Mouse (Mus musculus) bone marrow, adult 2 months (tissue): Measurements from ENCODE around the gene Gm26661. TPM values are rescaled to one million over a fixed set of nuclear protein-coding genes. Genes with fewer than 3 reads are reported as not detected.
A peak's percentile ranks its signal among the peaks of the same experiment; 100 is the strongest.

ENCODE experiments used
- H3K27ac ChIP-seq: fragments of 200-500 bp; 2 replicates; pipeline ENCODE4 v1.5.1; 2012; ENCODE audit warnings: low read depth, mild to moderate bottlenecking, control low read depth, inconsistent platforms, low read length; ENCODE audit not compliant: control insufficient read depth, poor library complexity, insufficient read depth
- H3K4me1 ChIP-seq: fragments of 200-500 bp; 2 replicates; pipeline ENCODE4 v1.6.1; 2011; ENCODE audit warnings: low read length; ENCODE audit not compliant: control insufficient read depth, insufficient read depth
- H3K4me3 ChIP-seq: fragments of 200-500 bp; replicated peaks from 2 replicates; pipeline ENCODE3; 2011; ENCODE audit warnings: mild to moderate bottlenecking, low read depth, low read length, control low read depth; ENCODE audit not compliant: control insufficient read depth
- CTCF ChIP-seq: fragments of 200-500 bp; IDR thresholded peaks from 2 replicates; pipeline ENCODE4 v1.5.1; 2011; ENCODE audit warnings: low read length, control low read depth; ENCODE audit not compliant: control insufficient read depth, insufficient read depth
- POLR2A ChIP-seq: fragments of 200-500 bp; IDR thresholded peaks from 2 replicates; pipeline ENCODE4 v1.6.1; 2011; ENCODE audit warnings: low read depth, mild to moderate bottlenecking, control low read depth, low read length, borderline replicate concordance; ENCODE audit not compliant: control insufficient read depth
- WGBS: fragments of 180-500 bp; shearing (Covaris S2); methylation state at CpG from one replicate; pipeline ENCODE4 v1.1.7; 2018; 5-methylcytosine and 5-hydroxymethylcytosine counted together
- polyA plus RNA-seq: library from polyadenylated mRNA; stranded (reverse); fragments of >200 nt; gene quantifications from 2 replicates; pipeline ENCODE4 v1.2.4, GENCODE M21; 2011; ENCODE audit warnings: low replicate concordance; ENCODE audit not compliant: missing spikeins, insufficient read depth, insufficient read length

Gm26661 gene
- not detected in 2 replicates for polyA plus RNA-seq

DNA sequence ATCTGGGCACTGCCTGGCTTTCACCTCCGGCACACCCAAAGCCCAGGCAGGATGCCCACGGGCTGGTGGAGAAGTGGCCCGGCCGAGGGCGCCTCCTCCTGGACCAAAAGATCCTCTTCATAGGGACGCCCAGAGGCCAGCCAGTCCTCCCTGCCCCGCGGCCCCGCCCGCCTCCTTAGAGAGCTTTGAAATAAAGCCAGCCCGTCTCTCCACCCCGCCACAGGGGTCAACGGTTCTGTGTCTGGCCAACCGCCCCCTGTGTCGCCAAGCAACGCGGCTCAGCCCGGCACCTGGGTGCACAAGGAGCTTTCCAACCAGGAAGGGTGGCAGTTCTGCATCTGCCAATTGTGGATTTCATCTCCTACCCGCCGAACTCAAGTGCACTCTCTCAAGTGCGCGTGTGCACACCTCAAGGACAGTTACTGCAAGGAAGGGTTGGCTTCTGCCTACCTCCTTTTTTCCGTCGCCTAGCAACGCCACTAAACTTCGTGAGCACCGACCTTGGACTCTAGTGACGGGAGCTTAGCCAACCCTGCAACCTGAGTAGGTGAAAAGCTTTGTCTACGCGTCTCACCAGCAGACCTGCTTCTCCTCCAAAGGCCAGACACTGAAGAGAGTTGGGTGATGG lies at the start of gene Gm26661:
Gene Gm26661 (plus strand): TSS at position 56 of the 628 bp plus-strand sequence.
- no peak within 1 kb of the TSS for H3K27ac ChIP-seq
- WGBS, result 5% methylated on average over 30 of the region's 30 CpGs
- TF ChIP-seq POLR2A (no peak), CTCF (no peak)
- H3K4me1 ChIP-seq, result no peaks in the 10 kb centered on the region
- no peak within 1 kb of the TSS for H3K4me3 ChIP-seq

DNA sequence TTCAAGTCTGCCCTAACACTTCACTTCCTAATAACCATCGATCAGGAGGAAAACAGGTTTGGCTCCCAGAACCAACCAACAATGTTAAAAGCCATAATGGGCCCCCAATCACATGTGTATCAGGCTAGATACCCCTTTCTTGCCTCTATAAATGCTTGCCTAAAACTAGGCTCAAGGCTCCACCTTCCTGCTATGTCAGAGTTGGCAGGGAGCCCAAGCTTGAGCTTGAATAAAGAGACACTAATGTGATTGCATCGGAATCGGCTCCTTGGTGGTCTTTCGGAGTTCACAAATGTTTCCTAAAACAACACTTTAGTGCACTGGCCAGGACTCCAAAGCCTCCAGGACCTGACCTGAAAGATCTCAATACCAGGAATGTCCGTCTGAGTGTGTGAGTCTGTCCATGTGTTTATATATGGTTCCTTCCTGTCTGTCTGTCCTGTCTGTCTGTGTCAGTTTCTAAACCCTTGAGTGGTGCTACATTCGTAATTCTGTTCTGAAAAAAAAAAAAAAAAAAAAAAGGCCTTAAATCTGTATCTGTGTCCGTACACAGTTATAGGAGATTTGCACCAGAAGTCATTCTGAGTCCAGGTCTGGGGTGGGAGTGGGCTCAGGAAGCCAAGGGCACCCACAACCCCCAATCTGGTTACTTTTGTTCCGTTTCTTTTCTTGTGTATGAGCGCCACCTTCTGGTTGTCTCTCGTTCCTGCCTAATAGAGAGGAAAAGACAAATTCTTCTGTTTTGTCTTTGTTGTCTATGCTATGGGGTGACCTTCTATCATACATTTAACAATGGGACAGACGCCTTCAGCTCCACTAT lies 42.2 kb upstream of the Gm26661 start:
- 37% methylated on average over 11 of the region's 11 CpGs for WGBS
- TF ChIP-seq CTCF (peak; percentile 28; the same call in 1 of the 2 replicates), POLR2A (no peak)
- no peaks in the 10 kb centered on the region for H3K4me1 ChIP-seq

DNA sequence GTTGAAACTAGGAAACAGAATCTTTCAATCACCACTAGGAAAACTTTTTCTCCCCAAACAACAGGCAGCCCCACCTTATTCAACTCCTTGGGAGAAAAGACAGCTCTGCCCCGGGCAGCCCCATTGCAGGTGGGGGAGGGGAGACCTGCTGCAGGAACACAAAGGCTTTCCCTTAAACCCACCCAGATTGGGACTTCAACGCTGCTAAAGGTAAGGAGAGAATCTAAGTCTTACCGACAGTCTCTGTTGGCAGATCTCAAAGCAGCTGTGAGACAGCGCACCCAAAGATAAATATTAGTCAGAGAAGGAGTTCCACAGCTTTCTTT lies 41.7 kb upstream of the Gm26661 start:
- WGBS, result 46% methylated on average over 4 of the region's 4 CpGs
- no peak for TF ChIP-seq POLR2A
- TF ChIP-seq CTCF, result no peak
- H3K4me3 ChIP-seq, result no peak overlapping the region
- H3K27ac ChIP-seq, result no peak overlapping the region
- no peaks in the 10 kb centered on the region for H3K4me1 ChIP-seq

More for the DNA sequence above, 42.2 kb upstream of the Gm26661 start:
- Histone ChIP-seq H3K27ac (no peak overlapping the region), H3K4me3 (no peak overlapping the region)

GRCm38 (mm10) chr14:7765569-7766314 lies 25.6 kb upstream of the Gm26661 start:
- Histone ChIP-seq H3K4me3 (no peak overlapping the region), H3K4me1 (no peaks in the 10 kb centered on the region), H3K27ac (no peak overlapping the region)
- 5% methylated on average over 9 of the region's 9 CpGs for WGBS
- TF ChIP-seq CTCF, result peak; percentile 71
- TF ChIP-seq POLR2A, result no peak

GRCm38 (mm10) chr14:7773714-7774389 lies 17.5 kb upstream of the Gm26661 start:
- peak overlapping the region; percentile 50 for H3K4me3 ChIP-seq

DNA sequence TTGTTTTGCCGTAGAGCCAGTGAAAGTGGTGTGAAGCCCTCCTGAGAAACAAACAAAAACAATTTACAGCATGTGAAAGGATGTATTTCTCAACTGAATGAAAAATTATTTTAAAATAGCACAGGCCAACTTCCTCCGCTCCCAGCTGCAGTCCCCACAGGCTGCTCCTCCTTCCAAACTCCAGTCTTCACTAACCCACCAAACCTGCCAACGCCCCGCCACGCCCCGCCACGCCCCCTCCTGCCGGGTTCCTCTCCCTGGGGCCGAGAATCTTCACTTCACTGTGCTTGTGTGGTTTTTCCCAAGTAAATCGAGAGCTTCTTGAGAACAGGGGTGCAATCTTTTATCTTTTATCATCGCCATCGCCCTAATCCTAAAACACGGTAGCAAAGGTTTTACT lies 5.3 kb upstream of the Gm26661 start:
- no peaks in the 10 kb centered on the region; the same call in 1 of the 2 replicates for H3K4me1 ChIP-seq
- no peak overlapping the region for H3K4me3 ChIP-seq
- WGBS, result 43% methylated on average over 13 of the region's 13 CpGs
- TF ChIP-seq POLR2A (no peak), CTCF (no peak)
- H3K27ac ChIP-seq, result no peak overlapping the region

More at GRCm38 (mm10) chr14:7773714-7774389, 17.5 kb upstream of the Gm26661 start:
- no peak for TF ChIP-seq CTCF
- TF ChIP-seq POLR2A, result peak; percentile 41; the same call in 1 of the 2 replicates
- Histone ChIP-seq H3K27ac (peak overlapping the region; percentile 72), H3K4me1 (no peaks in the 10 kb centered on the region)
- WGBS, result 18% methylated on average over 24 of the region's 24 CpGs

DNA sequence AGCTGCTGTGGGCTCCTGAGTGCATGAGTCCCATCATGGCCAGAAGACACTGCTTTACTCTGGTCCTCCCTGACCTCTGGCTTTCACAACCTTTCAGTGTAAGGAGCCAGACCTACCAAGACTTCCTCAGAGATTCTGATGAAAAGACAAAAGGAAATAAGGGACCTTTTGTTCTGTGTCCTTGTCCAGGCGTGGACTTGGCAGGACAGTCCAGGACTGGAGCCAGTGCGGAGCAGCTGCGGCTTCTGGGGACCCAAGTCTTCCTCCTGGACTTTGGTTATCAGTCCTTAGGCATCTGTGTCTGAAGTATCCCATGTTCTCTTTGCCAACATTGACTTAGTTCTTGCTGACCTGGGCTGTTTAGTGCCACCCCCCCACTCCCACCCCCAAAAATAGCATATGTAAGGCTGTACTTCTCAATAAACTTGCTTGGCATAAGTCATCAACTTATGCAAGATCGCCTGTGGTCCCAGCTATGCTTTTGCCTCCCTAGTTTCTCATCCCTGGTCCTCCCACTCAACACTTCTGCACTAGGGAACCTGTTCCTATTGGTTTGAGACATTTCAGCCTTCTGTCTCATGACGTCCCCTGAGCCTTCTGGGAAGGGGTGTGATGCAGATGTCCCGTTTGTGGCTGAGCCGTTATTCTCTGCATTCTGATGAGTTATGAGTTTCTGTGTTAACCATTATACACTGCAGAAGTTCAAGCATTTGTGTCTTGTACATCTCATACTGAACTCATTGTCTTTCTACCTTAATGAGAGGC lies 1.9 kb upstream of the Gm26661 start:
- no peak for TF ChIP-seq POLR2A
- no peak for TF ChIP-seq CTCF

More for the DNA sequence above, 1.9 kb upstream of the Gm26661 start:
- Histone ChIP-seq H3K4me3 (no peak overlapping the region), H3K4me1 (no peaks in the 10 kb centered on the region), H3K27ac (no peak overlapping the region)
- 72% methylated on average over 7 of the region's 7 CpGs for WGBS
